26 mouse cellular contexts compared by ENCODE assay signal in genomic region chr1:175523572-175523971, GRCm38 (mm10). TPM values are rescaled to one million over a fixed set of nuclear protein-coding genes. Genes with fewer than 3 reads are reported as not detected.
"Had no signal": no experiment of that assay in that cellular context is flagged by ENCODE, and none has a peak within 500 bp of the region (broad histone marks: within the 10 kb centered on the region; RNA-seq: fewer than 3 reads in every experiment).

No protein-coding gene starts in this region.

- ATAC-seq: forebrain, embryonic 16.5 days; hindbrain, embryonic 16.5 days; inflammation-experienced regulatory T-cells, adult 6 months had no signal

- H3K27ac ChIP-seq: gastrocnemius, adult 2 months; heart, embryonic 10.5 days; heart, embryonic 13.5 days; heart, embryonic 15.5 days; hindbrain, embryonic 10.5 days; hindbrain, embryonic 12.5 days; hindbrain, embryonic 14.5 days; layer of hippocampus, adult 2 months; left cerebral cortex, adult 2 months; limb, embryonic 13.5 days; limb, embryonic 15.5 days had no signal

- H3K4me1 ChIP-seq: heart, embryonic 10.5 days; heart, embryonic 13.5 days; heart, embryonic 15.5 days; hindbrain, embryonic 10.5 days; hindbrain, embryonic 12.5 days; limb, embryonic 13.5 days; limb, embryonic 15.5 days had no signal

- H3K9me3 ChIP-seq: heart, embryonic 10.5 days; heart, embryonic 13.5 days; heart, embryonic 15.5 days; hindbrain, embryonic 10.5 days; hindbrain, embryonic 12.5 days; limb, embryonic 13.5 days; limb, embryonic 15.5 days had no signal

- H3K4me2 ChIP-seq: heart, embryonic 13.5 days; heart, embryonic 15.5 days; hindbrain, embryonic 12.5 days; hindbrain, embryonic 14.5 days; limb, embryonic 13.5 days; limb, embryonic 15.5 days had no signal

- H3K4me3 ChIP-seq: gastrocnemius, adult 2 months; heart, embryonic 10.5 days; heart, embryonic 13.5 days; heart, embryonic 15.5 days; hindbrain, embryonic 10.5 days; hindbrain, embryonic 12.5 days; layer of hippocampus, adult 2 months; left cerebral cortex, adult 2 months; limb, embryonic 13.5 days; limb, embryonic 15.5 days had no signal

- H3K36me3 ChIP-seq: heart, embryonic 10.5 days; heart, embryonic 13.5 days; heart, embryonic 15.5 days; hindbrain, embryonic 10.5 days; hindbrain, embryonic 12.5 days; limb, embryonic 13.5 days; limb, embryonic 15.5 days had no signal

- DNase-seq: gastrocnemius, adult 2 months; gastrocnemius, postnatal 10 days; gastrocnemius, postnatal 25 days; heart, adult 18-20 months; heart, postnatal 10 days; heart, postnatal 4 days; kidney, adult 18-20 months; kidney, adult 8-10 months; kidney, postnatal 10 days; kidney, postnatal 25 days; kidney, postnatal 4 days; left cerebral cortex, postnatal 4 days had no signal

- H3K27me3 ChIP-seq: heart, embryonic 13.5 days; heart, embryonic 15.5 days; hindbrain, embryonic 12.5 days; limb, embryonic 13.5 days; limb, embryonic 15.5 days had no signal

- H3K9ac ChIP-seq: heart, embryonic 13.5 days; heart, embryonic 15.5 days; hindbrain, embryonic 12.5 days; hindbrain, embryonic 14.5 days; limb, embryonic 13.5 days; limb, embryonic 15.5 days had no signal

RNA-seq across cellular contexts. Expression of gene Rgs7, which starts 31.3 kb away (rescaled TPM):
- total RNA-seq: granulocyte monocyte progenitor cell, adult 5-6 weeks had no signal
- polyA plus RNA-seq: inflammation-experienced regulatory T-cells, adult 6 months had no signal
